ENCODE assay signal across 23 mouse cellular contexts in the genomic region with DNA sequence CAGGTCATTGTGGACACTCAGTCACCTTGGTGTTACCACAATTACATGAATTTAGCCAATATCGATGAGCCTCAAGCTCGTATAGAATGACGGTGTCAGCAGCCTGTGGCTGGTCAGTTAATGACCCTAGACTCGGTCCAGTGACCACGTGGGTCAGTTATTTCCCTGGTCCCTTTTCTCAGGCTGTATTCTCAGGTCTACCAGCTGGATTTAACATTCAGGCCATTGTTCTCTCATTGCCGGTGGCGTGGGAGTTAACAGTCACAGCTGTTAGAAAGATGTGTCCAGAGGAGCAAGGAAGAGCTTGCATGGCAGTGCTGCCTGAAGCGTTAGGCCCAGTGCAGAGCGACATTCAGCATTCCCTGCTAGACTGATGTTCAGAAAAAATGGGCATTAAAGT. TPM values are rescaled to one million over a fixed set of nuclear protein-coding genes. Genes with fewer than 3 reads are reported as not detected.
DNase-seq lines count a peak whose midpoint lies in the region; ATAC-seq lines count a peak whose summit lies in the region.
"Had no signal": no experiment of that assay in that cellular context is flagged by ENCODE, and none has a peak within 500 bp of the region (broad histone marks: within the 10 kb centered on the region; RNA-seq: fewer than 3 reads in every experiment).

No protein-coding gene starts in this region.

- H3K4me2 ChIP-seq in embryonic facial prominence, embryonic 14.5 days (ENCODE audit: low read depth, low read length): no peak overlapping the region
- H3K4me2 ChIP-seq in heart, embryonic 16.5 days (ENCODE audit: low read depth, low read length): no peak overlapping the region
- H3K4me2 ChIP-seq: forebrain, embryonic 13.5 days; hindbrain, embryonic 13.5 days; neural tube, embryonic 15.5 days had no signal

- 51% methylated on average over 9 of the region's 9 CpGs for WGBS in embryonic facial prominence, embryonic 14.5 days
- 56% methylated on average over 9 of the region's 9 CpGs for WGBS in embryonic facial prominence, embryonic 10.5 days
- WGBS in heart, embryonic 16.5 days: 70% methylated on average over 9 of the region's 9 CpGs

- peaks cover 27% of the 10 kb centered on the region for H3K4me1 ChIP-seq in embryonic facial prominence, embryonic 14.5 days (ENCODE audit: control insufficient read depth, insufficient read depth, low read length)
- peaks cover 24% of the 10 kb centered on the region for H3K4me1 ChIP-seq in embryonic facial prominence, embryonic 10.5 days
- H3K4me1 ChIP-seq in heart, embryonic 16.5 days (ENCODE audit: control insufficient read depth, insufficient read depth, low read length): no peaks in the 10 kb centered on the region
- H3K4me1 ChIP-seq: forebrain, embryonic 13.5 days; hindbrain, embryonic 13.5 days; neural tube, embryonic 15.5 days had no signal

- H3K27me3 ChIP-seq in embryonic facial prominence, embryonic 14.5 days (replicated peaks; ENCODE audit: control insufficient read depth, insufficient read depth, low read length): no peaks in the 10 kb centered on the region
- no peaks in the 10 kb centered on the region for H3K27me3 ChIP-seq in embryonic facial prominence, embryonic 10.5 days (replicated peaks; ENCODE audit: low read depth, poor library complexity, severe bottlenecking)
- no peaks in the 10 kb centered on the region for H3K27me3 ChIP-seq in heart, embryonic 16.5 days (ENCODE audit: control insufficient read depth, insufficient read depth, low read length)
- H3K27me3 ChIP-seq: forebrain, embryonic 13.5 days; hindbrain, embryonic 13.5 days; neural tube, embryonic 15.5 days had no signal

- peaks cover 21% of the 10 kb centered on the region for H3K36me3 ChIP-seq in embryonic facial prominence, embryonic 14.5 days (ENCODE audit: control insufficient read depth, insufficient read depth, low read length)
- H3K36me3 ChIP-seq in embryonic facial prominence, embryonic 10.5 days (replicated peaks): peaks cover 9% of the 10 kb centered on the region; the same call in 1 of the 2 replicates
- H3K36me3 ChIP-seq in heart, embryonic 16.5 days (ENCODE audit: control insufficient read depth, insufficient read depth): no peaks in the 10 kb centered on the region
- H3K36me3 ChIP-seq: G1E; hindbrain, embryonic 13.5 days; neural tube, embryonic 15.5 days had no signal

- no peak overlapping the region for H3K4me3 ChIP-seq in embryonic facial prominence, embryonic 14.5 days (ENCODE audit: low read depth, low read length)
- no peak overlapping the region for H3K4me3 ChIP-seq in embryonic facial prominence, embryonic 10.5 days
- no peak overlapping the region for H3K4me3 ChIP-seq in heart, embryonic 16.5 days (ENCODE audit: low read length)
- H3K4me3 ChIP-seq: forebrain, embryonic 13.5 days; hindbrain, embryonic 13.5 days; layer of hippocampus, adult 2 months; neural tube, embryonic 15.5 days had no signal

- no peak for ATAC-seq in embryonic facial prominence, embryonic 14.5 days (ENCODE audit: low read depth)
- peak; percentile 55; the same call in 1 of the 2 replicates for ATAC-seq in heart, embryonic 16.5 days (replicated peaks; ENCODE audit: extremely low read depth, insufficient read depth, low FRiP score)
- ATAC-seq: activated CD4-positive, CD25-positive, alpha-beta regulatory T cell, adult 4 months; forebrain, embryonic 13.5 days; inflammation-experienced regulatory T-cells, adult 6 months; liver, postnatal 0 days had no signal

- no peak for DNase-seq in embryonic facial prominence, embryonic 14.5 days (ENCODE audit: low spot score)
- no peak for DNase-seq in embryonic facial prominence, embryonic 10.5 days (ENCODE audit: low spot score)
- DNase-seq in heart, postnatal 25 days (ENCODE audit: low spot score): no peak
- peak; percentile 37 to 57 for DNase-seq in kidney, postnatal 4 days
- no peak for DNase-seq in kidney, postnatal 36 days
- peak; percentile 29 for DNase-seq in heart, postnatal 4 days
- no peak for DNase-seq in layer of hippocampus, adult 18-20 months (ENCODE audit: low spot score in 2 of 2)
- DNase-seq: adrenal gland, postnatal 10 days; cerebellum, adult 9-11 months; gastrocnemius, postnatal 25 days; liver, postnatal 0 days; lung, postnatal 14 days; midbrain, embryonic 14.5 days; right cerebral cortex, postnatal 4 days; thymus, adult 2 months had no signal

- H3K9me3 ChIP-seq in embryonic facial prominence, embryonic 14.5 days (ENCODE audit: control insufficient read depth, low read length): no peaks in the 10 kb centered on the region
- no peaks in the 10 kb centered on the region for H3K9me3 ChIP-seq in embryonic facial prominence, embryonic 10.5 days
- no peaks in the 10 kb centered on the region for H3K9me3 ChIP-seq in heart, embryonic 16.5 days (replicated peaks; ENCODE audit: control insufficient read depth, low read length)
- H3K9me3 ChIP-seq: forebrain, embryonic 13.5 days; G1E; hindbrain, embryonic 13.5 days; neural tube, embryonic 15.5 days had no signal

- H3K9ac ChIP-seq in embryonic facial prominence, embryonic 14.5 days (ENCODE audit: low read depth, low read length): no peak overlapping the region
- H3K9ac ChIP-seq in heart, embryonic 16.5 days (ENCODE audit: low read length): no peak overlapping the region
- H3K9ac ChIP-seq: forebrain, embryonic 13.5 days; hindbrain, embryonic 13.5 days; liver, postnatal 0 days; neural tube, embryonic 15.5 days had no signal

- intact Hi-C loops in heart, postnatal 25 days (cut with DNase I): no loop called here

- 0 out of 2 replicates have a peak overlapping the region, but pooled peaks have one; percentile 15 for H3K27ac ChIP-seq in embryonic facial prominence, embryonic 14.5 days (replicated peaks; ENCODE audit: low read depth, low read length)
- no peak overlapping the region for H3K27ac ChIP-seq in embryonic facial prominence, embryonic 10.5 days (replicated peaks)
- no peak overlapping the region for H3K27ac ChIP-seq in heart, embryonic 16.5 days (ENCODE audit: low read length)
- H3K27ac ChIP-seq: forebrain, embryonic 13.5 days; hindbrain, embryonic 13.5 days; neural tube, embryonic 15.5 days had no signal

RNA-seq across cellular contexts. Expression of gene Dync2li1, which starts 42.2 kb away (rescaled TPM):
- 28.3 and 32.7 TPM in 2 replicates for polyA plus RNA-seq in embryonic facial prominence, embryonic 14.5 days (2014; fragmentation: Nextera tagmentation; extraction: Ambion mirVana)
- 29.4 and 34.6 TPM in 2 replicates for polyA plus RNA-seq in embryonic facial prominence, embryonic 10.5 days (2016; fragmentation: Nextera tagmentation; extraction: Ambion mirVana)
- polyA plus RNA-seq in heart, embryonic 16.5 days (2015; fragmentation: Nextera tagmentation; extraction: Ambion mirVana): 11.7 and 13.0 TPM in 2 replicates
- total RNA-seq in heart, postnatal 25 days (2021): 1 to 10 TPM; 2.8 to 3.0 TPM
- total RNA-seq in heart, postnatal 4 days (2021): 1 to 10 TPM; 3.8 to 4.3 TPM
- total RNA-seq in layer of hippocampus, adult 18-20 months (2021): 10 to 100 TPM; 22.0 to 22.8 TPM
- total RNA-seq: G1E had no signal
- polyA plus RNA-seq: G1E had no signal

Comparison
In these comparisons a context has a peak if more than half of its experiments do, and no peak if none do; other contexts are left out.
1. DNase-seq: peak in kidney, postnatal 4 days (2 of 2) and heart, postnatal 4 days (single experiment); none in embryonic facial prominence, embryonic 14.5 days (single experiment), embryonic facial prominence, embryonic 10.5 days (single experiment), heart, postnatal 25 days (single experiment), kidney, postnatal 36 days (0 of 2) and layer of hippocampus, adult 18-20 months (0 of 2).
2. RNA of gene Dync2li1, which starts 42.2 kb away (total RNA-seq): 22.0 to 22.8 TPM in layer of hippocampus, adult 18-20 months; 3.8 to 4.3 TPM in heart, postnatal 4 days and 2.8 to 3.0 TPM in heart, postnatal 25 days; every median in the first group is over 4 times any median in the second.